Mouse (Mus musculus) hindbrain, embryonic 14.5 days (tissue): ENCODE measurements around the gene Ykt6. TPM values are rescaled to one million over a fixed set of nuclear protein-coding genes. Genes with fewer than 3 reads are reported as not detected.
"Not testable (repeated sequence)": the region's sequence is repeated elsewhere in the genome, so short reads cannot be mapped to it uniquely, and the experiment has no call there.

Experiments used
- ATAC-seq: fragments of 200-750 bp; cut with Nextera tagmentation; 2 replicates; pipeline ENCODE4 v1.8.0; 2017; ENCODE audit warnings: moderate number of reproducible peaks, mild to moderate bottlenecking, moderate TSS enrichment, moderate library complexity; ENCODE audit not compliant: low FRiP score
- DNase-seq: peaks from one replicate; pipeline ENCODE4 v3.0.0-alpha.2; 2015; ENCODE audit warnings: low spot score
- H3K27ac ChIP-seq: fragments of 300-500 bp; sonication (generic); 2 replicates; pipeline ENCODE4 v1.5.1; 2014; ENCODE audit warnings: mild to moderate bottlenecking, moderate library complexity
- H3K27me3 ChIP-seq: fragments of 300-500 bp; sonication (generic); 2 replicates; pipeline ENCODE4 v1.6.1; 2014; ENCODE audit warnings: mild to moderate bottlenecking, low read length, mixed read lengths; ENCODE audit not compliant: control insufficient read depth, insufficient read depth
- H3K36me3 ChIP-seq: fragments of 300-500 bp; sonication (generic); replicated peaks from 2 replicates; pipeline ENCODE4 v1.6.1; 2014; ENCODE audit not compliant: control insufficient read depth, insufficient read depth
- H3K4me1 ChIP-seq: fragments of 300-500 bp; sonication (generic); replicated peaks from 2 replicates; pipeline ENCODE4 v1.6.1; 2014; ENCODE audit warnings: antibody characterized with exemption, low read length, mixed read lengths; ENCODE audit not compliant: control insufficient read depth, insufficient read depth
- H3K4me2 ChIP-seq: fragments of 300-500 bp; sonication (generic); replicated peaks from 2 replicates; pipeline ENCODE4 v1.6.1; 2014; ENCODE audit warnings: mild to moderate bottlenecking, moderate library complexity
- H3K4me3 ChIP-seq: fragments of 300-500 bp; sonication (generic); replicated peaks from 2 replicates; pipeline ENCODE4 v1.5.1; 2014; ENCODE audit warnings: mild to moderate bottlenecking, low read length
- H3K9ac ChIP-seq: fragments of 300-500 bp; sonication (generic); 2 replicates; pipeline ENCODE4 v1.6.1; 2014
- H3K9me3 ChIP-seq: fragments of 300-500 bp; sonication (generic); 2 replicates; pipeline ENCODE4 v1.6.1; 2016; ENCODE audit warnings: low read length; ENCODE audit not compliant: control insufficient read depth
- WGBS: fragments of 180-500 bp; shearing (Covaris S2); extraction: QIAGEN DNeasy Blood & Tissue Kit; methylation state at CpG from one replicate; pipeline ENCODE4 v1.1.7; 2014; 5-methylcytosine and 5-hydroxymethylcytosine counted together
- polyA plus RNA-seq: library from polyadenylated mRNA; unstranded; fragments of >200 nt; fragmentation: Nextera tagmentation; extraction: Ambion mirVana; gene quantifications from 2 replicates; pipeline ENCODE4 v1.2.1, GENCODE M21; 2014

Ykt6 gene
- polyA plus RNA-seq, 1 experiment from 2014 or later = 39.9 TPM

GRCm38 (mm10) chr11:6007779-6008128 lies 52.3 kb downstream of the Ykt6 start:
- H3K4me1 ChIP-seq, H3K36me3 ChIP-seq, H3K27ac ChIP-seq, DNase-seq, H3K9me3 ChIP-seq, ATAC-seq, H3K27me3 ChIP-seq: not testable (repeated sequence)
- H3K9ac ChIP-seq = peak overlapping the region; percentile 47
- 34% methylated on average over 11 of the region's 13 CpGs for WGBS
- peak overlapping the region; percentile 57 for H3K4me2 ChIP-seq
- H3K4me3 ChIP-seq = peak overlapping the region; percentile 22

- H3K27me3 ChIP-seq, ATAC-seq, H3K4me1 ChIP-seq, H3K9ac ChIP-seq, H3K9me3 ChIP-seq, H3K4me3 ChIP-seq, H3K27ac ChIP-seq, DNase-seq, H3K36me3 ChIP-seq, H3K4me2 ChIP-seq: not testable (repeated sequence)
- 100% methylated on average over 3 of the region's 18 CpGs for WGBS
These were observed 55.4 kb downstream of the Ykt6 start for GRCm38 (mm10) chr11:6010751-6011482.

- H3K4me3 ChIP-seq = no peak overlapping the region
- 92% methylated on average over 3 of the region's 3 CpGs for WGBS
- no peaks in the 10 kb centered on the region for H3K27me3 ChIP-seq
- DNase-seq (no peak), ATAC-seq (no peak)
- H3K36me3 ChIP-seq = peaks cover 6% of the 10 kb centered on the region; the same call in 1 of the 2 replicates
- H3K4me1 ChIP-seq = no peaks in the 10 kb centered on the region
- H3K4me2 ChIP-seq = no peak overlapping the region
- H3K9me3 ChIP-seq = no peaks in the 10 kb centered on the region
- H3K27ac ChIP-seq = no peak overlapping the region
- H3K9ac ChIP-seq = no peak overlapping the region
These were observed 56.4 kb downstream of the Ykt6 start for GRCm38 (mm10) chr11:6011879-6012278.

GRCm38 (mm10) chr11:6013359-6013758 lies 57.9 kb downstream of the Ykt6 start:
- Histone ChIP-seq H3K27ac (no peak overlapping the region), H3K36me3 (peaks cover 6% of the 10 kb centered on the region; the same call in 1 of the 2 replicates), H3K9ac (no peak overlapping the region), H3K27me3 (no peaks in the 10 kb centered on the region), H3K9me3 (no peaks in the 10 kb centered on the region), H3K4me2 (no peak overlapping the region), H3K4me1 (no peaks in the 10 kb centered on the region), H3K4me3 (no peak overlapping the region)
- 67% methylated on average over 2 of the region's 2 CpGs for WGBS
- DNase-seq (no peak), ATAC-seq (no peak)

- Histone ChIP-seq H3K9ac (no peak overlapping the region), H3K27ac (no peak overlapping the region), H3K27me3 (no peaks in the 10 kb centered on the region), H3K4me3 (no peak overlapping the region), H3K4me1 (no peaks in the 10 kb centered on the region), H3K4me2 (no peak overlapping the region), H3K9me3 (no peaks in the 10 kb centered on the region), H3K36me3 (peaks cover 6% of the 10 kb centered on the region; the same call in 1 of the 2 replicates)
- WGBS = 77% methylated on average over 6 of the region's 6 CpGs
- ATAC-seq (no peak), DNase-seq (no peak)
These were observed 59.5 kb downstream of the Ykt6 start for GRCm38 (mm10) chr11:6015011-6015431.

- Histone ChIP-seq H3K4me1 (no peaks in the 10 kb centered on the region), H3K4me2 (no peak overlapping the region), H3K4me3 (no peak overlapping the region), H3K27ac (no peak overlapping the region), H3K36me3 (peaks cover 6% of the 10 kb centered on the region; the same call in 1 of the 2 replicates), H3K9me3 (no peaks in the 10 kb centered on the region), H3K9ac (no peak overlapping the region), H3K27me3 (no peaks in the 10 kb centered on the region)
- DNase-seq (no peak), ATAC-seq (no peak)
- 0% methylated on average over 3 of the region's 3 CpGs for WGBS
These were observed 60.9 kb downstream of the Ykt6 start for GRCm38 (mm10) chr11:6016368-6016767.

- Histone ChIP-seq H3K27ac (no peak overlapping the region), H3K4me2 (no peak overlapping the region), H3K9me3 (no peaks in the 10 kb centered on the region), H3K36me3 (peaks cover 6% of the 10 kb centered on the region; the same call in 1 of the 2 replicates), H3K4me1 (no peaks in the 10 kb centered on the region), H3K9ac (no peak overlapping the region), H3K4me3 (no peak overlapping the region), H3K27me3 (no peaks in the 10 kb centered on the region)
- WGBS = 67% methylated on average over 9 of the region's 9 CpGs
- DNase-seq = no peak
- no peak for ATAC-seq
These were observed 61.4 kb downstream of the Ykt6 start for GRCm38 (mm10) chr11:6016797-6017395.

Other genes starting within 250 kb of the Ykt6 start
- 186 and 224 TPM in 2 replicates for gene Mrps24, start 240.0 kb upstream of the Ykt6 start, polyA plus RNA-seq
- gene Urgcp, start 193.3 kb upstream of the Ykt6 start, polyA plus RNA-seq = 26.2 and 26.8 TPM in 2 replicates
- gene Dbnl, start 167.2 kb upstream of the Ykt6 start, polyA plus RNA-seq = 133 TPM in 2 replicates
- 2.5 and 2.9 TPM in 2 replicates for gene Pgam2, start 152.0 kb upstream of the Ykt6 start, polyA plus RNA-seq
- gene Polm, start 117.7 kb upstream of the Ykt6 start, polyA plus RNA-seq = 4.7 TPM in 2 replicates
- gene Aebp1, start 93.7 kb upstream of the Ykt6 start, polyA plus RNA-seq = 19.7 and 24.4 TPM in 2 replicates
- 46.8 and 51.5 TPM in 2 replicates for gene Pold2, start 77.4 kb upstream of the Ykt6 start, polyA plus RNA-seq
- not detected in 2 replicates for gene Myl7, start 56.9 kb upstream of the Ykt6 start, polyA plus RNA-seq
- gene Gck, start 5.6 kb upstream of the Ykt6 start, polyA plus RNA-seq = 3.9 and 4.2 TPM in 2 replicates
- gene Camk2b, start 110.7 kb downstream of the Ykt6 start, polyA plus RNA-seq = 117 and 126 TPM in 2 replicates
- gene A730071L15Rik, start 244.3 kb downstream of the Ykt6 start, polyA plus RNA-seq = 0.31 and 0.42 TPM in 2 replicates
- gene Nudcd3, start 244.7 kb downstream of the Ykt6 start, polyA plus RNA-seq = 57.0 and 57.7 TPM in 2 replicates